Mouse (Mus musculus) spleen, adult 2 months (tissue): Measurements from ENCODE around the gene Rnf207. TPM values are rescaled to one million over a fixed set of nuclear protein-coding genes. Genes with fewer than 3 reads are reported as not detected.

Experiments
- DNase-seq, 2 experiments: peaks; one replicate each; pipeline versions ENCODE4 v3.0.0 to v3.0.0-alpha.2; 2012 to 2021; ENCODE audit warnings: low spot score in 2 of 2, low read depth in 1 of 2
- H3K27ac ChIP-seq: fragments of 200-500 bp; 2 replicates; pipeline ENCODE4 v1.5.1; 2012; ENCODE audit warnings: low read length, inconsistent platforms; ENCODE audit not compliant: insufficient read depth
- H3K27me3 ChIP-seq: fragments of 200-500 bp; 2 replicates; pipeline ENCODE4 v1.6.1; 2012; ENCODE audit warnings: mild to moderate bottlenecking, moderate library complexity, low read length, inconsistent platforms; ENCODE audit not compliant: control insufficient read depth, insufficient read depth
- H3K36me3 ChIP-seq: fragments of 200-500 bp; 2 replicates; pipeline ENCODE4 v1.6.1; 2012; ENCODE audit warnings: mild to moderate bottlenecking, low read length, inconsistent platforms; ENCODE audit not compliant: control insufficient read depth, insufficient read depth
- H3K4me1 ChIP-seq: fragments of 200-500 bp; 2 replicates; pipeline ENCODE4 v1.6.1; 2011; ENCODE audit warnings: inconsistent platforms; ENCODE audit not compliant: control insufficient read depth, insufficient read depth, insufficient read length
- H3K4me3 ChIP-seq: fragments of 200-500 bp; 2 replicates; pipeline ENCODE4 v1.5.1; 2011; ENCODE audit warnings: mild to moderate bottlenecking, inconsistent platforms; ENCODE audit not compliant: insufficient read depth, insufficient read length; ENCODE audit errors: extremely low read depth
- CTCF ChIP-seq: fragments of 200-500 bp; IDR thresholded peaks from 2 replicates; pipeline ENCODE4 v1.5.1; 2011; ENCODE audit warnings: mild to moderate bottlenecking, inconsistent platforms; ENCODE audit not compliant: insufficient read depth, insufficient read length, insufficient replicate concordance; ENCODE audit errors: extremely low read depth
- POLR2A ChIP-seq: fragments of 200-500 bp; IDR thresholded peaks from 2 replicates; pipeline ENCODE4 v1.6.1; 2011; ENCODE audit warnings: low read depth, low read length, inconsistent platforms
- WGBS: fragments of 180-500 bp; shearing (Covaris S2); methylation state at CpG from one replicate; pipeline ENCODE4 v1.1.7; 2018; 5-methylcytosine and 5-hydroxymethylcytosine counted together
- polyA plus RNA-seq: library from polyadenylated mRNA; depleted of rRNA; stranded (reverse); fragments of >200 nt; gene quantifications from 2 replicates; pipeline ENCODE4 v1.2.3, GENCODE M21; 2012

Rnf207 gene
- polyA plus RNA-seq, 1 experiment: 0.08 TPM

- peaks cover 6% of the 10 kb centered on the region for H3K4me1 ChIP-seq
- no peak overlapping the region for H3K27ac ChIP-seq
- WGBS: 61% methylated on average over 18 of the region's 18 CpGs
- no peak overlapping the region for H3K4me3 ChIP-seq
- DNase-seq: no peak
- TF ChIP-seq POLR2A (no peak), CTCF (no peak)
- no peaks in the 10 kb centered on the region for H3K36me3 ChIP-seq
- peaks cover 21% of the 10 kb centered on the region for H3K27me3 ChIP-seq
These were observed 30.3 kb downstream of the Rnf207 start for GRCm38 (mm10) chr4:152288398-152288945.

- H3K4me3 ChIP-seq: no peak overlapping the region
- WGBS: 21% methylated on average over 19 of the region's 19 CpGs
- peaks cover 28% of the 10 kb centered on the region for H3K27me3 ChIP-seq
- no peaks in the 10 kb centered on the region for H3K36me3 ChIP-seq
- no peak overlapping the region for H3K27ac ChIP-seq
- TF ChIP-seq CTCF (no peak), POLR2A (no peak)
- H3K4me1 ChIP-seq: peaks cover 15% of the 10 kb centered on the region
- DNase-seq: no peak
These were observed 31.3 kb downstream of the Rnf207 start for GRCm38 (mm10) chr4:152287317-152288120.

DNA sequence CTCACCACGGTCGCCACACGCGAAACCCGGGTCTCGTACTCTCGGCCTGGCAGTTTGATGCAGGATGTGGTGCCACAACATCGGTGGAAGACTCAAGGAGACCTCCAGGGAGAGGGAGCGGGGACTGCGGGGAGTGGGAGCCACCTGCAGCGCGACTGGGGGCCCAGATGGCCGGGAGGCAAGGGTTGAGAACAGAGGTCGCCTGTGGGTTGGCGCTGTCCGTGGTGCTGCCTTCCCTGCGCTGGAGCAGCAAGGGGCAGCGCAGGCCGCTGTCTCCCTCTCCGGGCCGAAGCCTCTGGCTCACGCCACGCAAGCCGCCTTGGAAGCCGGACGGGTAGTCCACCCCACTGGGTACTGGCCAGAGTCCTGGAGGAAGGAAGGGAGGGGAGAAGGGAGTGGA is 31.9 kb downstream of the Rnf207 start:
- 8% methylated on average over 26 of the region's 26 CpGs for WGBS
- Histone ChIP-seq H3K27ac (no peak overlapping the region), H3K27me3 (peaks cover 24% of the 10 kb centered on the region), H3K4me1 (peaks cover 15% of the 10 kb centered on the region), H3K4me3 (no peak overlapping the region), H3K36me3 (no peaks in the 10 kb centered on the region)
- peak in 1 of 2 experiments; percentile 46 for DNase-seq
- TF ChIP-seq POLR2A (no peak), CTCF (no peak)

DNA sequence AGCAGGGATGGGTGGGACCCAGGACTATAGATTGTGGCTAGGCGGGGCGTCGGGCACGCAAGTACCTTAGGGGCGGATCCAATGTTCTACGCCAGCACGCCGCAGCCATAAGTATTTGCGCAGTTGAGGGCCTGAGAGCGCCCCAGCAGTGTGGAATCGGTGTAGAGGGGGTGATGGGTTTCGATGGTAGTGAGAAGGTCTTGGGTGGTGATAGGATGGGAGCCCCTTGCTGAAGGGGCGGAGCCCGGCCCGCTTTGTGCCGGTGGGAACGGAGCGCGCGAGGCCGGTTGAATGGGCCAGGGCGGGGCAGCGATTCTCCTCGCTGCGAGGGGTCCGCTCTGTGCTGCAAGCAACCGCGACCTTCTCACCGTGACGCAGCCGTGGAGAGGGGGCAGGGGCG is 32.6 kb downstream of the Rnf207 start:
- H3K27me3 ChIP-seq: peaks cover 23% of the 10 kb centered on the region

GRCm38 (mm10) chr4:152285505-152285904 is 33.3 kb downstream of the Rnf207 start:
- H3K4me3 ChIP-seq: no peak overlapping the region
- TF ChIP-seq CTCF (peak; percentile 79), POLR2A (no peak)
- H3K36me3 ChIP-seq: no peaks in the 10 kb centered on the region
- H3K27me3 ChIP-seq: peaks cover 22% of the 10 kb centered on the region
- H3K4me1 ChIP-seq: peaks cover 15% of the 10 kb centered on the region
- no peak overlapping the region for H3K27ac ChIP-seq
- WGBS: 5% methylated on average over 10 of the region's 10 CpGs
- DNase-seq: peak in 1 of 2 experiments; percentile 45

More for the DNA sequence above, 32.6 kb downstream of the Rnf207 start:
- no peak overlapping the region for H3K27ac ChIP-seq
- TF ChIP-seq POLR2A (no peak), CTCF (no peak)
- no peak overlapping the region for H3K4me3 ChIP-seq
- H3K36me3 ChIP-seq: no peaks in the 10 kb centered on the region
- DNase-seq: no peak
- H3K4me1 ChIP-seq: peaks cover 15% of the 10 kb centered on the region
- WGBS: 12% methylated on average over 32 of the region's 32 CpGs

- Histone ChIP-seq H3K4me3 (peak overlapping the region; percentile 37; the same call in 1 of the 2 replicates), H3K27me3 (peaks cover 15% of the 10 kb centered on the region), H3K27ac (no peak overlapping the region), H3K36me3 (no peaks in the 10 kb centered on the region), H3K4me1 (peaks cover 11% of the 10 kb centered on the region)
- WGBS: 7% methylated on average over 70 of the region's 70 CpGs
- TF ChIP-seq CTCF (peak; percentile 81), POLR2A (no peak)
- peak; percentile 52 to 79 for DNase-seq
These were observed 35.4 kb downstream of the Rnf207 start for GRCm38 (mm10) chr4:152283186-152283950.

DNA sequence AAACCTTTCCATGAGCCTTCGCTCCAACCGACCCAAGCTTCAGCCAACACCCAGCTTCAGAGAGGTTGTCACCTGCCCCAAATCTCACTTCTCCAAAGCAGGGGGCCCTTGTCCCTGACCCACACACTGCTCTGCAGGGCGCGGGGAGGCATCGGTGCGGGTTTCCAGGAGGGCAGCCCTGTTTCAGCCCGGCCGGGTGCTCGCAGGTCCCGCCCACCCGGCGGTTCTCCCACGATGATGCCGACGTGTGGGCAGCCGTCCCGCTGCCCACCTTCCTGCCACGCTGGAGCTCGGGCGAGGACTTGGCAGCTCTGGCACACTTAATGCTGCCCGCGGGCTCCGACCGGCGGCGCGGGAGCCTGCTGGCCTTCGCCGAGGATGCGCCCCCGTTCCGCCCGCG is 36.1 kb downstream of the Rnf207 start:
- Histone ChIP-seq H3K27me3 (peaks cover 15% of the 10 kb centered on the region), H3K4me1 (peaks cover 11% of the 10 kb centered on the region), H3K4me3 (peak overlapping the region; percentile 37; the same call in 1 of the 2 replicates), H3K36me3 (no peaks in the 10 kb centered on the region), H3K27ac (no peak overlapping the region)
- DNase-seq: no peak
- WGBS: 17% methylated on average over 33 of the region's 34 CpGs
- TF ChIP-seq CTCF (no peak), POLR2A (no peak)
